Mouse (Mus musculus): ENCODE measurements around the gene 1700001L19Rik.
A peak's percentile ranks its signal among the peaks of the same experiment; 100 is the strongest.

1700001L19Rik gene

DNA sequence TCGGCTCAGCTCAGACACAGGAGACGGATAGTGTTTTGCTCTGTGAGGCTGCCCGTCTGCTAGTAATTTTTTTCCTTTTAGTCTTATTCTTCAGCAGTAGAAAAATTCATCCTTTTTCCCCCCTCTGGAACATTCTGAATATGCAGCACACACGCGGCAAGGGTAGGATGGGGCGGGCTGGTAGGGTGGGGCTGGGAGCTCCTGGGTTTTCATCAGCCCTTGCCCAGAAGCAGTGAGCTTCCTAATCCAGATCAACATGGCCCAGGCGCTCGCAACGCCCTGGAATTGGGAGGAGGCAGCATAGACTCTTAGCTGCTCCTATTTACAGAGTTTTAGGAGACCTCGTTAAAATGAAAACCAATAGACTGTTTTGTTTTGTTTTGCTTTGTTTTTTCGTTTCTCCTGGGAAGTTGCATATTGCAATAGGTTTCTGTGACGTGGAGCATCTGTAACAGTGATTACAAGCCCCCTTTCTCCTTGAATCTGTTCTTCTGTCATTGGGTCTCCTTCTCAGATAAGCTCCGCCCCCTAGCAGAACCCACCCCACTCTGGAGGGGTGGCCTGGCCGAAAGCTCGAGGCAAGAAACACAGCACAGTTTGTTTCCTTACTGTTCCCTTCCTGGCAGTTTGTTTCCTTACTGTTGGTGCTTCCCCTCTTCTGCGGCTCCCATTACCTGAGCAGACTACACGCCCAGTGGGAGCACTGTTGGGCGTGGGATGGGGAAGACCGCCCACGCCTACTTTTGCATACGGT, 10.6 kb downstream of the 1700001L19Rik start:
- DNase-seq (ENCODE audit: low spot score in 2 of 2) = no peak

DNA sequence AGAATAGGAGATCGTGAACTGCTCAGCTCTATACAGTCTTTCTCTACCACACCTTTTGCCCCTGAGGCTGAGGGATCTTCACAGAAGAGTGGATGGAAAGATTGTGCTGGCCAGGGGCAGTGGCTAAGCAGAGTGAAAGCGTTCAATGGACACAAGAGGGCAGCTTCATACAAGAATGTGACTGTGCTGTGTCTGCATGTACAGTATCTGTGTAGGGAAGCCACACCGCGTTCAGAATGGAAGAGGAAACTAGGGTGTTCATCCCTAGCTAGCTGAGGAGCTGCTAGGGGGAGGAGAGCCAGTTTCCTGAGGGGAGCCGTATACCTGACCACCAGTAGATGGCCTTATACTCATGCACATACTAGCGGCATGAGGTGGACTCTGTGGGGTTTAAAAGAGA, 25.6 kb downstream of the 1700001L19Rik start:
- peak in 1 of 2 experiments; percentile 17 for DNase-seq (ENCODE audit: low spot score in 2 of 2)

DNA sequence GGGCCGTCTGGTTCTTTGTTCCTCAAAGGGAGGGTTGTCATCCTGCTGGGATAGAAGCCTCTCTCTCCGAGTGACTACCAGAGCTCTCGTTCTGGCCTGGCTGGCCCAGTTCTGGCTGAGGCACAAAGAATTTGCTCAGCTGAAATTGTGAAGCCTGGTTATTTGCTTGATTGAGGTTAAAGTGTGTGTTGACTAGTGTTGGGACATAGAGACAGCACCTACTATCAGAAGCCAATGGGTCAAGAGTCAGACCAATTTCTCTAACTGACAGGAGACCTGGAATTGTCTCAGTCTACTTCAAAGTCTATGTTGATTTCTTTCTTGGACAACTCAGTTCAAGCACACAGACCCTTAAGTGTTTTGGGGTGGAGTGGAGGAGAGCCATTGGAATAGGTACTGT, 29.8 kb downstream of the 1700001L19Rik start:
- no peak for DNase-seq (ENCODE audit: low spot score in 2 of 2)

DNA sequence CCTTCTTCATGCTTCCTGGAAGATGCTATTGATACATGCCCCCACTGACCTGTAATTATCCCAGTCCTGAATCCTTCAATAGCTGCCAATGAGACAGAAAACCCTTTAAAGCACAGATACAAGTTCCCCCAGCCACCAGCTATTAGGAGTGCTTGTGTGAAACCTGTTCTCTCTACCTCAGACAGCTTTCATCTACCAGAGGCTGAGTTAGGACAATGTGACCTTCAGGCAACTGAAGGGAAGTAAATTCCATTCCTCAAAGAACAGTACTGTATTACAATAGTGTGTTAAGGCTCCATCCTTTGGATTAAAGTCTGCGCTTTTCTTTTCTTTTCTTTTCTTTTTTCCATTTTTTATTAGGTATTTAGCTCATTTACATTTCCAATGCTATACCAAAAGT, 45.6 kb downstream of the 1700001L19Rik start:
- DNase-seq (ENCODE audit: low spot score in 2 of 2) = no peak

All from cerebellum, postnatal 4 days (tissue).